Mouse (Mus musculus): ENCODE data around the gene Tspan18. TPM values are rescaled to one million over a fixed set of nuclear protein-coding genes. Genes with fewer than 3 reads are reported as not detected.

Tspan18 gene
- polyA plus RNA-seq, 1 experiment, result 43.9 TPM

DNA sequence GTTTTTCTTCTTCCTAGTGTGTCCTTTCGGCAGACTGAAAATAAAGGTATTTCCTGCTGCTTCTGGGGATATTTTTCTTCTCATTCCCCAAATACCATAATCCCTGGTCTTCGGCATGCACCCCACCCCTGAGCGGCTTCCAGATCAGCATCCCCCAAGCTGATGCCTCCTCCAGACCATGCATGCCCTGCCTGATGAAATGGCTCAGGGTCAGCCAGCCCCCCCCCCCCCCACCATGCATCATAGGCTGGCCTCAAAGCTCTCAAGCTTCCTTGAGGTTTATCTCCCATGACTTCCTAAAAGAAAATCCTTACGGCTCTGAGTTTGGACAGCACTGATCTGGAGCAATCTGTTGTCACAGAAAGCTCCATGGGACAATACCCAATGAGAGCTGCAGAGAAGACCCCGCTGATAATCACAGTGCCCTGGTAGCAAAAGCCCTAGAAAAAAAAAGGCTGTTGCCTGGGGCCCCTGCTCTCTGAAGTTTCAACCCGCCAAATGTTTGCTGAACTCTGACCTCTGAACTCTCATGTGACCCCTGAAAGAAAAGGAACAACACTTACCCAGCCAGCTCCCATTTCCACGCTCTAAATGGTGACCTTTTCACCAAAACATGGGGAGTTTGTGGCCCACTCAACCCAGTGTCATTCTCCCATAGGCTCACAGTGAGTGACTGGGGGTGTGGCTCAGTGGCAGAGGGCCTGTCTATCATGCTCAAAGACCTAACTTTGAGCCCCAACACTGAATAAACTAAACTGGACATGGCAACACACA is 43.8 kb downstream of the Tspan18 start:
- TF ChIP-seq POLR2A (IDR thresholded peaks at IDR 0.05; ENCODE audit: borderline replicate concordance, extremely low read depth, insufficient read depth, insufficient read length, poor library complexity, severe bottlenecking), result no peak
- TF ChIP-seq CTCF (IDR thresholded peaks at IDR 0.05; ENCODE audit: borderline replicate concordance, extremely low read depth, insufficient read depth, insufficient read length), result no peak

DNA sequence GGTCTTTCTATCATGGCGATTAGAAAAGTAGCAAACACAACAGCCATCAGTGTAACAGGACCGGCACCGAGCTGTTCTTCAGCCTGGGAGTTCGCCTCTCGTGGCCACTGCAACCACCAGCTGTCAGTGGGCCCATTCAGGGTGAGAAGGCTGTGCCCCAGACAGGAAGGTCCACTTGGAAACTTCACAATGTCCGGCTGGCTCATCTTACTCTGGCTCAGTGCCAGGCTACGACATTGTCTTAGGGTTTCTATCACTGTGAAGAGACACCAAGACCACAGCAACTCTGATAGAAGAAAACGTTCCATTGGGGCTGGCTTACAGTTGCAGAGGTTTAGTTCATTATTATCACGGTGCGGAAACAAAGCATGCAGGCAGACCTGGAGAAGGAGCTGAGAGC is 45.1 kb downstream of the Tspan18 start:
- no peak for TF ChIP-seq POLR2A (IDR thresholded peaks at IDR 0.05; ENCODE audit: borderline replicate concordance, extremely low read depth, insufficient read depth, insufficient read length, poor library complexity, severe bottlenecking)
- no peak for TF ChIP-seq CTCF (IDR thresholded peaks at IDR 0.05; ENCODE audit: borderline replicate concordance, extremely low read depth, insufficient read depth, insufficient read length)
- DNase-seq (ENCODE audit: low read depth), result no peak

More for the DNA sequence above, 43.8 kb downstream of the Tspan18 start:
- DNase-seq (ENCODE audit: low read depth), result no peak

DNA sequence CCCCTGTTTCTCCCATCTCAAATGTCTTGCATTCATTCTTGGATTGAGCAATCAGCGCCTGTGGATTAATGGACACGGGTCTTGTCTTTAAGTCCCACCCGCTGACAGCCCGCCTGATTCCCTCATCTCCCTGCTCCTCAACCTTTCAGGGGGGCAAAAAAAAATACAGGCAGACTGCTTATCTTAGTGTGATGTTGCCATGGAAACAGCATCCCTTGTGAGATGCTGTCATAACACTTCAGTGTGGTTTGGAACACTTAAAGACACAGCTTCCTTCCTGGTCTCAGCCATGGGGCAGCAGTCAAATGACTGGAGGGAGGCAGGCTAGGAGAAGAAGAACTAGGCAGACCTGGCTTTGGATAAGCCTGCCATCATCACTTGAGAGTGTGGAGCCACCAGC is 47.0 kb downstream of the Tspan18 start:
- no peak for TF ChIP-seq CTCF (IDR thresholded peaks at IDR 0.05; ENCODE audit: borderline replicate concordance, extremely low read depth, insufficient read depth, insufficient read length)
- TF ChIP-seq POLR2A (IDR thresholded peaks at IDR 0.05; ENCODE audit: borderline replicate concordance, extremely low read depth, insufficient read depth, insufficient read length, poor library complexity, severe bottlenecking), result no peak
- peak; percentile 95 for DNase-seq (ENCODE audit: low read depth)

DNA sequence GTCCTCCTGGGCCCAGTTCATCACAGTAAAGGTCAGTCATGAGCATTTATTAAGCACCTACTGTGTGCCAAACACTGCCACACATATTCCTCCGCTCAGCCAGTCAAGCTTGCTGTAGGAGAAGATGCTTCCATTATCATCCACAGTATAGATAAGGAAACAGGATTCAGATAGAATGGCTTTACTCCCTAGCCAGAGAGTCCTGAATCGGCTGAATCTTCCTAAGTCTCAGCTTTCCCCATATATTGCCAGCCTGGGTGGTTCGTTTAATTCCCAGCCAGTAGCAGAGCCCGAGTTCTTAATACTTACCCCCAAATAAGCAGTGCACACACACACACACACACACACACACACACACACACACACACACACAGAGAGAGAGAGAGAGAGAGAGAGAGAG is 47.6 kb downstream of the Tspan18 start:
- no peak for TF ChIP-seq CTCF (IDR thresholded peaks at IDR 0.05; ENCODE audit: borderline replicate concordance, extremely low read depth, insufficient read depth, insufficient read length)
- no peak for TF ChIP-seq POLR2A (IDR thresholded peaks at IDR 0.05; ENCODE audit: borderline replicate concordance, extremely low read depth, insufficient read depth, insufficient read length, poor library complexity, severe bottlenecking)
- DNase-seq (ENCODE audit: low read depth), result peak; percentile 55

DNA sequence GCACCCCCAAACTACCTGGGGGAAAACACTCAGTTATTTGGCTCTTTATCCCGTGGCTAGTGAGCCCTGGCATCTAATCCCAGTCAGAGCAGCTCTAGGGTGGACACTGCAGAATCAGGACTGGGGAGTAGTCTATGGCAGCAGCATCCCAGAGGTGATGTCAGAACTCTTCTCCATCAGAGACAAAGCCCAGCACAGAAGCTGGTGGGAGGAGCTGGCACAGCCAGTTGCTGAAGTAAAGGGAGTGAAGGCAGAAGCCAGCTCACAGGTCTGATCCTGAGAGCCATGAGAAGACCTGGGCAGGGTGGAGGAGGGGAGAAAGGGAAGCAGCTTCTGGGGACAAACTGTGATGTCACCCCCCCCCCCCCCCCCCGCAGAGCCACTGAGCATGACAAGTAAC is 48.0 kb downstream of the Tspan18 start:
- TF ChIP-seq POLR2A (IDR thresholded peaks at IDR 0.05; ENCODE audit: borderline replicate concordance, extremely low read depth, insufficient read depth, insufficient read length, poor library complexity, severe bottlenecking) (no peak), CTCF (IDR thresholded peaks at IDR 0.05; ENCODE audit: borderline replicate concordance, extremely low read depth, insufficient read depth, insufficient read length) (no peak)
- peak; percentile 59 for DNase-seq (ENCODE audit: low read depth)

DNA sequence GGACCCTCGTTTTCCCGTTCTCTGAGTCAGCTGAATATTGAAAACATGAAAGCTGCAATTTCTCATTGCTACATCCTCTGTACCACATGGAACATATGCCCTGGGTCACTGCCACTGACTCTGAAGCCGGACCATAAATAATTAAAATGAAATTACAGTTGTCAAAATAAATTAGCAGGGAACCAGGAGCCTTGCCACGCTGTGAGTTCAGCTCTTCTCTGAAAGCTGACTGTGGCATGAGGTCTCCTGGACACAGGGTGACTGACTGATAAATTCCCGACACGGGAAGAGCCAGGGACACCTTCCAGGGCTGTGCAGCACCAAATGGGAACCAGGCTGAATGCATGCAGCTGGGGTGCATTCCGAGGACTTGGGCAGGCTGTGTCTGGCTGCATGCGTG is 48.5 kb downstream of the Tspan18 start:
- no peak for DNase-seq (ENCODE audit: low read depth)
- no peak for TF ChIP-seq POLR2A (IDR thresholded peaks at IDR 0.05; ENCODE audit: borderline replicate concordance, extremely low read depth, insufficient read depth, insufficient read length, poor library complexity, severe bottlenecking)
- TF ChIP-seq CTCF (IDR thresholded peaks at IDR 0.05; ENCODE audit: borderline replicate concordance, extremely low read depth, insufficient read depth, insufficient read length), result no peak

DNA sequence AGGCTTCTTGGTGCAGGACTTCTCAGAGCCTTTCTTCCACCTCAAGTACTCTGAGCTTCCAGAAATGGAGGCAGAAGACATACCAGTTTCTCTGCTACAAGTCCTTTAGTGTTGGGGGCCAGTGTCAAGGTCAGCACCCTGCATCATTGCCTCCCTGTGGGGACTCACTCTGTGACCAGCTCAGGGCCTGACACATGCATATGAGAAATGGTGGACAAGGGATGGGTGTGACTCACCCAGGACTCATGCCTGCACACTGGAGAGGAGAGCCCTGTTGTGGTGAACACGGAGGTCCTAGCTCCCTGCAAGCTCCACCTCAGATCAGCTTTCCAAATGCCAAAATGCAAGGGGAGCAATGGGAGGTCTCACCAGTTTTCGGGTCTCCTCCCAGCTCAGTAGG is 49.7 kb downstream of the Tspan18 start:
- TF ChIP-seq CTCF (IDR thresholded peaks at IDR 0.05; ENCODE audit: borderline replicate concordance, extremely low read depth, insufficient read depth, insufficient read length), result no peak
- no peak for TF ChIP-seq POLR2A (IDR thresholded peaks at IDR 0.05; ENCODE audit: borderline replicate concordance, extremely low read depth, insufficient read depth, insufficient read length, poor library complexity, severe bottlenecking)
- DNase-seq (ENCODE audit: low read depth), result no peak

GRCm38 (mm10) chr2:93283481-93284293 is 50.6 kb downstream of the Tspan18 start:
- DNase-seq (ENCODE audit: low read depth), result peak; percentile 69
- TF ChIP-seq CTCF (IDR thresholded peaks at IDR 0.05; ENCODE audit: borderline replicate concordance, extremely low read depth, insufficient read depth, insufficient read length), result no peak

DNA sequence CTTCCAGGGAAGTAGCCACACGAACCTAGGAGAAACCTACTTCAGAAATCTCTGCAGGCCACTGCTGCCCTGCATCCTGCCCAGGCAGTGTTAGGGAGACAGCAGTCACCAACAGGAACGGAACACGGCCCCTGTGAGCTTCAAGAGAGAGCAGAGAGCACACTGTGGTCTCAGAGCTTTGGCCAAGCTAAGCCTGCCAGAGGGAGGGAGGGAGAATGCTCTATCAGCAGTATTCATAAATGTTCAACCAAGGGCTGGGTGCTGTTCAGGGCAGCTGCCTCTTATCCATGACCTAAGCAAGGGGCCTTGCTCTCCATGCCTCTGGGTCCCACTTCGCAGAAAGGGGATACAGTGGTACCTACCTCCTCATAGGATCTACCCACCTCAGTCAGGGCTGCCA is 51.7 kb downstream of the Tspan18 start:
- no peak for TF ChIP-seq POLR2A (IDR thresholded peaks at IDR 0.05; ENCODE audit: borderline replicate concordance, extremely low read depth, insufficient read depth, insufficient read length, poor library complexity, severe bottlenecking)
- TF ChIP-seq CTCF (IDR thresholded peaks at IDR 0.05; ENCODE audit: borderline replicate concordance, extremely low read depth, insufficient read depth, insufficient read length), result no peak

GRCm38 (mm10) chr2:93281466-93281865 is 52.8 kb downstream of the Tspan18 start:
- DNase-seq (ENCODE audit: low read depth), result no peak
- TF ChIP-seq POLR2A (IDR thresholded peaks at IDR 0.05; ENCODE audit: borderline replicate concordance, extremely low read depth, insufficient read depth, insufficient read length, poor library complexity, severe bottlenecking) (no peak), CTCF (IDR thresholded peaks at IDR 0.05; ENCODE audit: borderline replicate concordance, extremely low read depth, insufficient read depth, insufficient read length) (no peak)

More for the DNA sequence above, 51.7 kb downstream of the Tspan18 start:
- DNase-seq (ENCODE audit: low read depth), result no peak

DNA sequence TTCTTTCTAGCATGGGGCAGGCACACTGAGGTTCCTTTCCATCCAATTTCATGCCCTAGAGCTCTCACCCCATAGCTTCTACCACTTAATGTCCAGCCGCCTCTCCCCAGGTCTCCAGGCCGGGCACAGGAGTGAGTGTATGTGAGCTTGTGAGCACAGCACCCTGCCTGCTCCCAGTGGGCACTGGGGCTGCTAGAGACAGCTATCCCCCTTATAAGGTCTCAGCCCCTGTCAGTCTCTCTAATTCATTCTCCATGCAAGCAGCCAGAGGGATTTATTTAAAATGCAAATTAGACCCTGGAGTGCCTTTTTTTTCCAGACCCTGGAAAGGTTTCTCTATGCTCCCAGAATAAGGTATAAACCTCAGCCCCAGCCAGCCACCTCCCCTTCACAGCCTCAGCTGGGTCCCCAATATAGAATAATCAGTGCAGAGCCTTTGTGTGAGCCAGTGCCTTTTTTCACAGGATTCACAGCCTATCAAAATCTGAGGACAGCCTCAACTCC is 54.1 kb downstream of the Tspan18 start:
- DNase-seq (ENCODE audit: low read depth), result peak; percentile 84

More for the DNA sequence above, 54.1 kb downstream of the Tspan18 start:
- TF ChIP-seq POLR2A (IDR thresholded peaks at IDR 0.05; ENCODE audit: borderline replicate concordance, extremely low read depth, insufficient read depth, insufficient read length, poor library complexity, severe bottlenecking) (no peak), CTCF (IDR thresholded peaks at IDR 0.05; ENCODE audit: borderline replicate concordance, extremely low read depth, insufficient read depth, insufficient read length) (no peak)

All from brain, embryonic 14.5 days (tissue).